Mouse (Mus musculus) frontal cortex, postnatal 36 days (tissue): ENCODE measurements around the gene Rims3.
A peak's percentile ranks its signal among the peaks of the same experiment; 100 is the strongest.

Experiments used
- DNase-seq, 2 experiments: peaks; one replicate each; pipeline ENCODE4 v3.0.0; 2022; ENCODE audit warnings: low spot score in 2 of 2

Gene Rims3

GRCm38 (mm10) chr4:120854588-120855319, at the start of gene Rims3:
Gene Rims3 (plus strand): TSS chr4:120854816.
- peak in 1 of 2 experiments; percentile 58 for DNase-seq

- no peak for DNase-seq
These were observed 48.8 kb upstream of the Rims3 start for GRCm38 (mm10) chr4:120805816-120806215.

- no peak for DNase-seq
These were observed 40.9 kb upstream of the Rims3 start for GRCm38 (mm10) chr4:120813762-120814161.

GRCm38 (mm10) chr4:120814171-120814570, 40.4 kb upstream of the Rims3 start:
- DNase-seq, result peak in 1 of 2 experiments; percentile 13

- DNase-seq, result no peak
These were observed 39.5 kb upstream of the Rims3 start for GRCm38 (mm10) chr4:120815163-120815562.

- peak; percentile 71 to 90 for DNase-seq
These were observed 38.8 kb upstream of the Rims3 start for GRCm38 (mm10) chr4:120815622-120816334.

GRCm38 (mm10) chr4:120817002-120817774, 37.4 kb upstream of the Rims3 start:
- DNase-seq, result no peak

GRCm38 (mm10) chr4:120817951-120818350, 36.7 kb upstream of the Rims3 start:
- no peak for DNase-seq

- DNase-seq, result no peak
These were observed 35.3 kb upstream of the Rims3 start for GRCm38 (mm10) chr4:120819296-120819695.

- no peak for DNase-seq
These were observed 34.7 kb upstream of the Rims3 start for GRCm38 (mm10) chr4:120819871-120820270.

GRCm38 (mm10) chr4:120822191-120822911, 32.3 kb upstream of the Rims3 start:
- DNase-seq, result no peak

- DNase-seq, result peak; percentile 94 to 95
These were observed 29.5 kb upstream of the Rims3 start for GRCm38 (mm10) chr4:120825100-120825553.

GRCm38 (mm10) chr4:120825577-120826326, 28.9 kb upstream of the Rims3 start:
- peak; percentile 95 to 97 for DNase-seq

- DNase-seq, result no peak
These were observed 28.2 kb upstream of the Rims3 start for GRCm38 (mm10) chr4:120826418-120826817.

- DNase-seq, result no peak
These were observed 23.8 kb upstream of the Rims3 start for GRCm38 (mm10) chr4:120830767-120831166.

GRCm38 (mm10) chr4:120831472-120831871, 23.1 kb upstream of the Rims3 start, which contains the start of gene Nfyc:
Gene Nfyc (minus strand): TSS chr4:120831572.
- no peak for DNase-seq

- DNase-seq, result no peak
These were observed 13.3 kb upstream of the Rims3 start for GRCm38 (mm10) chr4:120841342-120841741.

GRCm38 (mm10) chr4:120844423-120845082, 10.1 kb upstream of the Rims3 start:
- DNase-seq, result no peak

- no peak for DNase-seq
These were observed 9.5 kb upstream of the Rims3 start for GRCm38 (mm10) chr4:120845098-120845497.

GRCm38 (mm10) chr4:120848909-120849308, 5.7 kb upstream of the Rims3 start:
- no peak for DNase-seq
